Mouse (Mus musculus) thymus, adult 2 months (tissue): ENCODE results near the gene Cacna1e.

Experiments
- CTCF ChIP-seq: fragments of 200-500 bp; IDR thresholded peaks from 2 replicates; pipeline ENCODE4 v1.5.1; 2012; ENCODE audit warnings: mild to moderate bottlenecking, control low read depth, low read length, moderate library complexity, borderline replicate concordance; ENCODE audit not compliant: control insufficient read depth, poor library complexity, insufficient read depth; ENCODE audit errors: extremely low read depth
- POLR2A ChIP-seq: fragments of 200-500 bp; IDR thresholded peaks from 2 replicates; pipeline ENCODE4 v1.6.1; 2012; ENCODE audit warnings: mild to moderate bottlenecking, low read length, control low read depth, moderate library complexity; ENCODE audit not compliant: control insufficient read depth, poor library complexity, insufficient read depth; ENCODE audit errors: extremely low read depth

GRCm38 (mm10) chr1:154657366-154657765 is 226.9 kb downstream of the Cacna1e start:
- TF ChIP-seq CTCF, result no peak
- TF ChIP-seq POLR2A, result no peak
